Mouse (Mus musculus): Measurements from ENCODE around the gene Ift80. TPM values are rescaled to one million over a fixed set of nuclear protein-coding genes. Genes with fewer than 3 reads are reported as not detected.

Gene Ift80
- total RNA-seq, 2 experiments from 2014 or later = 233 to 271 TPM

Other genes with a start within 250 kb of the Ift80 start
- gene 1110032F04Rik, start 135.0 kb downstream of the Ift80 start, total RNA-seq (2015; ENCODE audit: low replicate concordance) = not detected in 2 replicates
- not detected in 2 replicates for gene 1110032F04Rik, start 135.0 kb downstream of the Ift80 start, total RNA-seq (2017; ENCODE audit: low replicate concordance)
- gene Smc4, start 168 bp upstream of the Ift80 start, total RNA-seq (2015; ENCODE audit: low replicate concordance) = 764 and 1,013 TPM in 2 replicates
- 1,945 and 2,175 TPM in 2 replicates for gene Smc4, start 168 bp upstream of the Ift80 start, total RNA-seq (2017; ENCODE audit: low replicate concordance)
- 516 and 641 TPM in 2 replicates for gene Trim59, start 40.2 kb upstream of the Ift80 start, total RNA-seq (2015; ENCODE audit: low replicate concordance)
- gene Trim59, start 40.2 kb upstream of the Ift80 start, total RNA-seq (2017; ENCODE audit: low replicate concordance) = 350 and 524 TPM in 2 replicates
- gene Kpna4, start 122.5 kb upstream of the Ift80 start, total RNA-seq (2015; ENCODE audit: low replicate concordance) = 42.5 and 48.2 TPM in 2 replicates
- 35.3 and 46.0 TPM in 2 replicates for gene Kpna4, start 122.5 kb upstream of the Ift80 start, total RNA-seq (2017; ENCODE audit: low replicate concordance)
- gene Arl14, start 217.8 kb upstream of the Ift80 start, total RNA-seq (2015; ENCODE audit: low replicate concordance) = not detected in 2 replicates
- not detected in 2 replicates for gene Arl14, start 217.8 kb upstream of the Ift80 start, total RNA-seq (2017; ENCODE audit: low replicate concordance)

Data from erythroid progenitor cell, adult 5-6 weeks (primary cell).